Mouse (Mus musculus) spleen, postnatal 14 days (tissue): ENCODE data around the gene Zc3h12d.

Experiments
- DNase-seq, 2 experiments: peaks; one replicate each; pipeline ENCODE4 v3.0.0; 2021 to 2022; ENCODE audit warnings: low spot score in 2 of 2

The Zc3h12d gene

GRCm38 (mm10) chr10:7838874-7839421, 6.7 kb downstream of the Zc3h12d start:
- DNase-seq: no peak

GRCm38 (mm10) chr10:7839551-7840352, 7.5 kb downstream of the Zc3h12d start:
- DNase-seq: no peak

GRCm38 (mm10) chr10:7840353-7840733, 8.1 kb downstream of the Zc3h12d start:
- DNase-seq: no peak

DNA sequence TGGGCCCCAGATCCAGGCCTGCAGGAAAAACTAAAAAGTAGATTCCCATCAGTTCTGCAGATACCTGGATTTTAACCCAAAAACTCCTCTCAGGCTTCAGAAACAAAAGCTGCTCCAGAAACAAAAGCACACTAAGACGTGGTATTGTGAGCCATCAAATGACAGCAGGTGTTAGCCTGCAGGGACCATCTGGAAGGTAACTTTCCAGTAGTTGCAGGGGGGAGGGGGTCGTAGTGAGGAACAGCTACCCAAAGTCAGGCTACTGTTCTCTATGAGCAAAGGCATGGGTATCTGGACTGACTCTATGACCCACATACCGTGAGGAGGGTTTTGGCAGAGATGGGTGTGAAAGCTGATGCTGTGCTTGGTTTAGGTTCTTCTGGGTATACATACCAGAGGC, 8.5 kb downstream of the Zc3h12d start:
- no peak for DNase-seq

- no peak for DNase-seq
Observed at GRCm38 (mm10) chr10:7841571-7842080, 9.4 kb downstream of the Zc3h12d start.

- no peak for DNase-seq
Observed at GRCm38 (mm10) chr10:7843181-7843580, 10.9 kb downstream of the Zc3h12d start.

DNA sequence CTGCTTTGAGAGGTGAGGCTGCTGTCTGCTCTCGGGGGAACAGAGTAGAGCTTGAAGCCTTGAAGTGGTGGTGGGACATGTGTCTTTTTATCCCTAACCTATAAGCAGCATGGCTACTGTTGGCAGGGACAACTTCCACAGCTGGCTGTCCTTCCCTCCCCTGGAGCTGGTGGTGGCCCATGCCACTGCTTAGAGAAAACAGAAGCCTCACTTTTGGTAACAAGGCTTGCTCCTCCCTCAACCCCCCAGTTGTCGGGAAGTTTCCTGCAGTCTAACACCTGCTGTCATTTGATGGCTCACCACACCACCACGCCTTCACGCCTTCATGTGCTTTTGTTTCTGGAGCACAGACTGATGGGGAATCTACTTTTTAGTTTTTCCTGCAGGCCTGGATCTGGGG, 11.9 kb downstream of the Zc3h12d start:
- peak in 1 of 2 experiments; percentile 7 for DNase-seq

GRCm38 (mm10) chr10:7845136-7845535, 12.9 kb downstream of the Zc3h12d start:
- peak in 1 of 2 experiments; percentile 2 for DNase-seq

- peak in 1 of 2 experiments; percentile 5 for DNase-seq
Observed at GRCm38 (mm10) chr10:7845991-7846390, 13.7 kb downstream of the Zc3h12d start.

DNA sequence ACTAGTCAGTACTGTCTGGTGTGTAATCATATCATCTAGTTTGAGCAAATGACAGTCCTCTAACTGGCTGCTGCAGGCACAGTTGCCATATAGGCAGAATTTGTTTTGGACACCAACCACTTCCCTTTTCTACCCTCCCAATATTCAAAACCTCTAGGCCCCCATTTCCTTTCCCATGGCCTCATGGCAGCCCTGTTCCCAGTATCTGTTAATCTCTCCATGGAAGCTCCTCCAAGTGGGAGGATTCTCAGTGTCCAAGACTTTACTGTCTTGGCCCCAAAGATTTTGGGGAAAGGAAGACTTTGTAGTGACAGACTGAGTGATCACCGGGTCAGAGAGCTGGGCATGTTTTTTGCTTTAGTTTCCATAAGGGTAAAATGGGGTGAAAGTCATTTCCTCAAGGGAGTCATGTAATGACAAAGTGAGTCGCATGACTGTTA, 14.9 kb downstream of the Zc3h12d start:
- DNase-seq: no peak

- no peak for DNase-seq
Observed at GRCm38 (mm10) chr10:7851891-7852290, 19.6 kb downstream of the Zc3h12d start.

- DNase-seq: no peak
Observed at GRCm38 (mm10) chr10:7860494-7860893, 28.2 kb downstream of the Zc3h12d start.

DNA sequence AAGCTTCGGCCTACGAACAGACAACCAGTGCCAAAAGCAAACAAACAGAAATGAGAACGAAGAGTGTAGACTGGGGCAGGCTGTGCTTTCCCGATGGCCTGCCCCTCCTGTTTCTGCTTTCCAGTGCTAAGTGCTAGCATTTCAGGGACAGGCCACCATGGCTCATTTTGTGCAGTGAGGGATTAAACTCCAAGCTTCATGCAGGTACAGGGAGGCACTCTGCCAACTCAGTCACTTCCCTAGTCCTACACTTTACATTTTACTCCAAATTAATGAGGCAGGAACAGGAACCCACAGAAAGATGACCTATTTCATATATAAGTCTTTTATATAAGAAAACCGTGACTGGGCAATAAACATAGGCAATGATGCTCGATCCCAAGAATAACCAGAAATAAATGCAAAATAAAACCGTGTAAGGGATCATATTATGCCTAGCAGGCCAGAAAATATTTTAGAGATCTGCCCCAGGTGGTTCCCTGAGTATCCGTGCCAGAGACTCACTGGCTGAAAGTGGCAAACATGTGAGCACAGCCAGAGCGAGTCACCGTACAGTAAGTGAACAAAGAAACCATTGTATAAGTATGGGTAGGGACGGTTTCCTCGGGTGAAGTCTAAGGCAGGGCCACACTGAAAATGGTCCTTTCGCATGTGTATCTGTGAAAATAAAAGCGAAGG, 29.1 kb downstream of the Zc3h12d start:
- DNase-seq: no peak

- DNase-seq: no peak
Observed at GRCm38 (mm10) chr10:7861937-7862657, 29.8 kb downstream of the Zc3h12d start.

DNA sequence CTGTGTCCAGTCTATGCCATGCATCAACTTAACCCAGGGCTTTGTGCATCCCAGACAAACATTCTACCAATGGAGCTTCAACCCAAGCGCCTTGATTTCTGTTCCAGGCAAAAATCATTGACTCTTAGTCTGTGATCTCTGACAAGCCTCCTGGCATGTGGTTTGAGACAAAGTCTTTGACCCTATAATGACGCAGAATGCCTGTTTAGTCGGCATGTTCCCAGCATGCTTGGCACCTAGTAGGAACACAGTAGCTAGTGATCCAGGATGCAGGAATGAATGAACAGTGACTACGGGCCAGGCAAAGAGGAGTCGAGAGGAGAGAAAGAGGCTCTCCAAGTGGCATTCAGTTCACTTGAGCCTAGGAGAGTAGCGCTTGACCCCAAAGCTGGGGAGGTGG, 31.1 kb downstream of the Zc3h12d start:
- no peak for DNase-seq

GRCm38 (mm10) chr10:7864184-7864583, 31.9 kb downstream of the Zc3h12d start:
- no peak for DNase-seq

DNA sequence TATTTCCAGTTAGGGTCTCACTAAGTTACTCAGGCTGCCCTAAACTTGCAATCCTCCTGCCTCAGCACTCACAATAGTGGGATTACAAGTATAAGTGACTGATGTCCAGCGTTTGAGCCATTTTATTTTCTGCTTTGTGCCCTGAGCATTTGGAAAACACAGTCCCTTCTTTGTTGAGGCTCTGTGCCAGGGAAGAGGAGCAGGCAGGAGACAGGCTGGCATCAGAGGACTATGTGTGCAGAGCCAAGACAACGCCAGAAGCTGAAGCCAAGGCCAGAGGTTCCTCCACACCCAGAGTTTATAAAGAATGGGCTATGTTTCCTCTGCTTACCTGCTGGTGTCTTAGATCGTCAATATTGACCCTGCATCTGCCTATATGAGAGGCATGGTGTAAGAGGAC, 32.5 kb downstream of the Zc3h12d start:
- no peak for DNase-seq

DNA sequence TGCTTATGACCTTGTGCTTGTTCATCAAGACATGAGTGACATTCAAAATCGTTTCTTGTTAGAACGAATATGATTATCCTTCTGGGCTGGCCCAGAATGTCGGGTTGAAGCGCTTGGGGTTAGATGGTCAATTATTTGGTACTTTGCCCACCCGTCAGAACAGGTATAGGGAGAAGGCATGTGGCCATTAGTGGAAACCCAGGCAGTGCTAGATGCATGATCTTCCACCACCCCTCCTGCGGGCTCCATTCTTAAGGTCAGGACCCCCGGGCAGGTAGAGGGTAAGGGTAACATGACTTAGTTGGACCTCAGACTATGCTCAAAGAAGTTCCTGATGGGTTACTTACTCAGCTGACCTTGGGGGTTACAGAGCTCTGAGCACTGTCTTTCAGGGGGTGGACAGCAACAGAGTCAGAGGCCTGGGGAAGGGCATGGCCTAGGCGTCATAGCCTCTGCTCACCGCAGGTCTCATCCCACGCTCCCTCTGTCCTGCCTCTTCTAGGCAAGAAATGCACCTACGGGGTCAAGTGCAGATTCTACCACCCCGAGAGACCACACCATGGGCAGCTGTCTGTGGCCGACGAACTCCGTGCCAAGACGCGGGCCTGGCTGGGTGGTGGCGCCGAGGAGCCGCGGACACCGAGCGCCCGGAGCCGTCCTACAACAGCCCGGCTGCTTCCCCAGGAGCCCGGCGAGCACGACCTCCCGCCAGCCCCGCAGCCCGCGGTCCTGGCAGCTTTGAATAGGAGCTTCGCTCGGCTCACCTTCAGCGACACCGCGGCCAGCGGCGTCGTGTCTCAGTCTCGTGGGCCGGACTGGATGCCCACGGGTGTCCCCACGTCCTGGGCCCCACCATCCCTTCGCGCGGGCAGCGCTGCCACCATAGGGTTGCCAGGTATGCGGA, 34.7 kb downstream of the Zc3h12d start:
- DNase-seq: no peak

- no peak for DNase-seq
Observed at GRCm38 (mm10) chr10:7867666-7868030, 35.4 kb downstream of the Zc3h12d start.

- no peak for DNase-seq
Observed at GRCm38 (mm10) chr10:7869746-7870145, 37.5 kb downstream of the Zc3h12d start.
